Mouse (Mus musculus): ENCODE results near the gene Ank2.

The Ank2 gene

GRCm38 (mm10) chr3:127485174-127485573 is 14.0 kb downstream of the Ank2 start:
- WGBS, result 33% methylated on average over 10 of the region's 10 CpGs

DNA sequence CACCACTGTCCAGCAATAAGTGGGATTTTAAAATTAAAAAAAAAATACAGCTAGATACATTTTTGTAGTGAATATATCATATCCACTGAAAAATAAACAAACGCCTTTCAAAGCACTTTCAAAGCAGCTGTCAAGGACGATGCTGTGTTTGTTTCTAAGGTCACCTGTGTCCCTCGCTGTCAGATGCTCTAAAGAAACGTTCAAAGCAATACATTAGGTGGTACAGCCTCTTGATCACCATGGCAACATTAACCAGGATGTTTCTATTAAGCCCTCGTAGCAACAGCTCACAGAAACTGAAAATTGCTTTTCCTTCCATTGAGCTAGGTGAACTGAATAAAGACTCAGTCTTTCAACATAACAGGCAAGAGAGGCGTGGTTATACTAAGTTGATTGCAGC is 17.5 kb downstream of the Ank2 start:
- 73% methylated on average over 6 of the region's 6 CpGs for WGBS

GRCm38 (mm10) chr3:127480369-127480768 is 18.8 kb downstream of the Ank2 start:
- 80% methylated on average over 5 of the region's 5 CpGs for WGBS

GRCm38 (mm10) chr3:127474115-127474514 is 25.0 kb downstream of the Ank2 start:
- WGBS, result 90% methylated on average over 6 of the region's 6 CpGs

DNA sequence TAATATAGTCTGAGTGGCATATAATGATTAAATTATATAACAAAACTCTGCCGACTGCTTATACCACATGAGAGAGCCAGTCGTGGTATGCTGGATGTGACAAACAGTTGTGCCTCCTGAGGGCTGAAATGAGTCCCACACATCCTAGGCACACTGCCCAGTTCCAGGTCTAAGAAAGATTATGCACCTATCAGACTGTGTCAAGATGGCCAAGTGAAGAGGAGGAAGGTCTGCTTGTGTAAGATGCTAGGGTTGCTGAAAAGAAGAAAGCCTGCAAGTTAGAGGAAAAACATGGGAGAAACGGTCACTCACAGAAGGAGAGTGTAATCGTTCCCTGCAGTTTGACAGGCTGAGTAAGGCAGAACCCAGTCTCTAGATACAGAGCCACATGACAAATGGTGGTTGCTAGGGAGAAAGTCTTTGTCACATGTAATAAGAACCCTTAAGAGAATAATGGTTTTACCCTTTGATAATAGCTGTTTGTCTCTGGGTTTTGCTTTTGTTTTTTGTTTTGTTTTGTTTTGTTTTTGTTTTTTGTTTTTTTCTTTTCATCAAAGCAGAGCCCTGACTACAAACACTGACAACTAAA is 29.9 kb downstream of the Ank2 start:
- 52% methylated on average over 4 of the region's 4 CpGs for WGBS

- 94% methylated on average over 8 of the region's 8 CpGs for WGBS
Measured at GRCm38 (mm10) chr3:127468569-127468968, 30.6 kb downstream of the Ank2 start.

DNA sequence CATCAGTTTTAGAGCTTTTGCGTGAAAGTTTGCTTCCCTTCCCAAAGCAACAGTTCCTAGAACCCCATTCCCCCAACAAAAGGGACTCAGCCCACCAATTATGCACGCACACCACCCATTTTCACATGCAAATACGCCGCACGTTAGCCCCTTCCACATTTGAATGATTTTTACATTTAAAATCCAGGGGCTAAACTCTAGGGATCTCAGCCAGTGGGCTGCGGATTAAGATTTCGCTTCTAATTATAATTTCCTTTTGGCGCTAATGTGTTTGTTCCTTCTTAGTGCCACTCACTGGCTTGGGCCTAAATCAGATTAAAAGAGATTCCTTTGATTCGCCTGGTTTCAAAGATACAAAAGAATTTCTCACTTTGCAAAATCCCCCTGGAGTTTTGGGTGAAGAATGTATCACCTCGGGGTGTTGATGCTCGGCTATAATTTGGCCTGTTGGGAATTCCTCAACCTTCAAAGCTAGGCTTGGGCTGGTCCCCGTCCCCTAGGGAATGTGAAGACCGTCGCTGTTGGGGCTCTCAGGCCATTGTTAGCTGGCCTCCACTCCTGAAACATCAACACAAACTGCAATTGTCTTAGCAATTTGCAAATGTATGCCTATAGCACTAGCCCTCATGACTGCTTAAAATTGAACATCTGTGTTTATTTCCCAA is 35.2 kb downstream of the Ank2 start:
- WGBS, result 75% methylated on average over 14 of the region's 14 CpGs

GRCm38 (mm10) chr3:127463165-127463564 is 36.0 kb downstream of the Ank2 start:
- 71% methylated on average over 9 of the region's 9 CpGs for WGBS

GRCm38 (mm10) chr3:127462413-127462812 is 36.7 kb downstream of the Ank2 start:
- WGBS, result 89% methylated on average over 6 of the region's 6 CpGs

GRCm38 (mm10) chr3:127460891-127461437 is 38.2 kb downstream of the Ank2 start:
- 81% methylated on average over 11 of the region's 11 CpGs for WGBS

- 59% methylated on average over 3 of the region's 3 CpGs for WGBS
Measured at GRCm38 (mm10) chr3:127459858-127460257, 39.3 kb downstream of the Ank2 start.

DNA sequence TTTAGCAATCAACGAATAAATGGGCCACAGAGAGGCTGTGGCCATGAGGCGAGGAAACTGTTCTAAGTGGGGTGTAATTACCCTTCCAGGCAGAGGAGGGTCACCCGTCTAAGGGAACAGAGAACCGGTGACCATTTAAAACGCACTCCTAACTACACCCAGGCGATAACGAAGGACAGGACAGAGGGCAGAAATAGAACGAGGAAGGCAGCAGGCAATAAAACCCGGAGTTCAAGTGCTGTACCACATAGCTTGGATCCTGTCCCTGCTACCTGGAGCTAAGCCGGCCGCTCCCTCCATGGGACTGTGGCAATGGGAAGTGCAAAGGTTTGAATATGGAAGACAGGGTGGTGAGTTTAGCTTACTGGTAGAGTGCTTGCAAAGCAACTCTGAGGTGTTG is 40.2 kb downstream of the Ank2 start:
- WGBS, result 71% methylated on average over 11 of the region's 11 CpGs

- 64% methylated on average over 6 of the region's 6 CpGs for WGBS
Measured at GRCm38 (mm10) chr3:127458420-127458798, 40.7 kb downstream of the Ank2 start.

- WGBS, result 59% methylated on average over 5 of the region's 5 CpGs
Measured at GRCm38 (mm10) chr3:127457761-127458419, 41.3 kb downstream of the Ank2 start.

DNA sequence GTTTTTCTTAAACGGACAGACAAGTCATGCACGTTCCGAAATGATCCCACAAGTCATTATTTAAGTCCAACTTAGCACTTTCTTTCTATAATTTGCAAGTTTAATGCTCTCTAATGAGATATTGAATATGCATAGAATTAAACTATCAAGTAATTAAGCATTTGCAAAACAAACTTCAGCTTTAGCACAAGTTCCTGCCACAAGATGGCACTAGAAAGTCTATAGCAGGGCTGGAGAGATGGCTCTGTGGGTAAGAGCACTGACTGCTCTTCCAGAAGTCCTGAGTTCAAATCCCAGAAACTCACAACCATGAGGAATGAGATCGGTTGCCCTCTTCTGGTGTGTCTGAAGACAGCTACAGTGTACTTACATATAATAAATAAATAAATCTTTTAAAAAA is 45.4 kb downstream of the Ank2 start:
- 61% methylated on average over 4 of the region's 4 CpGs for WGBS

GRCm38 (mm10) chr3:127453254-127453653 is 45.9 kb downstream of the Ank2 start:
- 73% methylated on average over 6 of the region's 6 CpGs for WGBS

DNA sequence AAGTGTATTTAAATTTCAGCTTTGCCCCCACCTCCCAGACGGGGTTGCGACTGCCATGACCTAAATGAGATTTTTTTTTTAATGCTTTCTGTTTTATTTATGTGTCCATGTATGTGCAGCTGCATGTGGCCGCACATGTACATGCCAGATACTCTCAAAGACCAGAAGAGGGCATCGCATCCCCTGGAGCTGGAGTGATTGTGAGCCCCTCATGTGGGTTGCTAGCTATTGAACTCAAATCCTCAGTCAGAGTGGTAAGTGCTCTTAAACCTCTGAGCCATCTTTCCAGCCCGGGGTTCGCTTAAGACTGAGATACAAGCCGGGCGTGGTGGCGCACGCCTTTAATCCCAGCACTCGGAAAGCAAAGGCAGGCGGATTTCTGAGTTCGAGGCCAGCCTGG is 46.9 kb downstream of the Ank2 start:
- 77% methylated on average over 13 of the region's 13 CpGs for WGBS

- 79% methylated on average over 9 of the region's 9 CpGs for WGBS
Measured at GRCm38 (mm10) chr3:127451741-127452140, 47.4 kb downstream of the Ank2 start.

DNA sequence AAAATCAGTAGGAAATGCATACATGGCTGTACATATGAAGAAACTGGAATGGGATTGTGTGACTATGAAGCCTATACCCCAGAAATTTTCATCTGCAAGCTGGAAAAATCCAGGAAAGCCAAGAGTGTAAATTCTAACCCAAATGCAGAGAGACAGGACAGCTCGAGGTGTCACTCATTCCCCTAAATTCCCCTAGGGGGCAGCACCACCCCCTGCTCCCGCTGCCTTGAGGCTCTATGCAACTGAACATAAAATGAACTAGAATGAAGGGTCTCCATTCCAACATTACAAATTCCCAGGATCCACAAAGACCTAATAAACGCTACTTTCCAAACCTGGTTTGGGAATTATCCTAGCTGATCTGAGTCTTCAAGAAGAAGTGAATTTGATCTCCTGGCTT is 48.1 kb downstream of the Ank2 start:
- 17% methylated on average over 3 of the region's 3 CpGs for WGBS

DNA sequence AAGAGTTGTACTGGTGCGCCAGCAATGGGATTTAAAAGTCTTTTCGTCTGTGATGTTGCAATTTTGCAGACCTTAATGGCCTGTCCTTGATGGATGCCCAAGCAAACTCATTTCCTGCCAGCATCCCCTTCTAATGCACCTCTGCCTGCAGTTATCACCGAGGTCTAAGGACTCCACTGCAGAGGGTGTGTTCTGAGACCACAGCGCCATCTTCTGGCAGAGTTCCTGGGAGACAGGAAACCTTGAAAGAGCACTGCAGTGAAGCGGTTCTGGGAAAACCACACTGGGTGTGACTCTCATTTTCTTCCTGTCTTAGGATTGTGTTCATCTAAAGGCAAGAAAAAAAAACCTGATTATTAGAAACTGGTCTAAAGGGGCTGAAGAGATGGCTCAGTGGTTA is 53.0 kb downstream of the Ank2 start:
- WGBS, result 39% methylated on average over 5 of the region's 5 CpGs

DNA sequence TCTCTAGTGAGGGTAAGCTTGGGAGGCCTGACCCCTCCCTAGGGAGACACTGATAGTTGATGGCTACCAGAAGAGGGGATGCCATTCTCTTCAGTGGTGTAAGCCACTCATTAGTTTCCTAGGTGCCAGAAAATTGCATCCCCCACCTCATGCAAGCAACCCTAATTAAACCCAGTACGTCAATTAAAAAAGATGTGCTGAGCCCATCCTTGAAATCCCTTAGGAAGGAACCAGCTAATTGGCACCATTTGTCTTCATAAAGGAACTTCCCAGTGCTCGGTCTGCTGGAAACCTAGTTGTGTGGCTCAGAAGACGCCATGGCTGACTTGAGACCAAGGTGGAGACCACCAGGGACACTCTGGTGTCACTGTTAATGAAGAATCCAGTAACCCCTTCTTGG is 65.9 kb downstream of the Ank2 start:
- 77% methylated on average over 3 of the region's 3 CpGs for WGBS

DNA sequence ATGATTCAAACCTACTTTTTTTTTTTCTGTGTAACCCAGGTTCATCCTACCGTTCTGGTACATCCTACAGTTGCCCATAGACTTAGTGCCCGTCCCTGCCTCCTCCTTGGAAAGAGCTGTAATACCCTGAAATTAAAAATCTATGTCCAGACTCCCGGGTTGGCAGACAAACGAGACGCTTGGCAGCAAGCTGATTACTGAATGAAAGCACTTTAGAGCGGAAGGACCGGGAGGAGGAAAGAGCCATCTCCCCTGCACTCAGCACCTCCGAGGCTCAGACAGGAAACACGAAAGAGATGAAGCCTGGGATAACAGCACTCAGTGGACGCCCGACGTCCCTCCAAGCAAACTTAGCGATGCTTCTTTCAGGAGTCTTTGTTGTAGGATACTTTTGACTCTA is 69.3 kb downstream of the Ank2 start:
- 37% methylated on average over 13 of the region's 13 CpGs for WGBS

DNA sequence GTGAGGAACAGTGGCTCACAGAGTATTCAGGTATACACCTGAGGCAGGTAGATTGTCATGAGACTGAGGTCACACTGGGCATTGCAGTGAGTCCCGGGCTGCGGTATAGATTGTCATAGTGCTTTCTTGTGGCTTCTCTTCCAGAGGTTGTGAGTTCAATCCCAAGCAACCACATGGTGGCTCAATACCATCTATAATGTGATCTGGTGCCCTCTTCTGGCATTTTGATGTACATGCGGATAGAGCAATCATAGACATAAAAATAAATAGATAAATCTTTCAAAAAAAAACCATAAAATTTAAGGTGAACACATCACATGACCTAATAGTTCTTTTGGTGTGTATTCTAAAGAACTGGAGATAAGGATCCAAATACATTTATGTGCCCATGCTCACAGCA is 70.6 kb downstream of the Ank2 start:
- WGBS, result 94% methylated on average over 3 of the region's 3 CpGs

All from cerebral cortex, adult 2 months (tissue).